Mouse (Mus musculus): ENCODE results near the gene Pld1.

GRCm38 (mm10) chr3:28034707-28035333 is 96.3 kb downstream of the Pld1 start:
- no peak for TF ChIP-seq CTCF (IDR thresholded peaks at IDR 0.05; ENCODE audit: low read depth)
- TF ChIP-seq EP300 (optimal IDR thresholded peaks at IDR 0.05), result no peak
